Mouse (Mus musculus): Measurements from ENCODE around the gene Eif4g3. TPM values are rescaled to one million over a fixed set of nuclear protein-coding genes. Genes with fewer than 3 reads are reported as not detected.

Eif4g3 gene
- polyA plus RNA-seq, 1 experiment from 2014 or later, result 43.3 TPM

- Histone ChIP-seq H3K4me2 (replicated peaks; ENCODE audit: low read depth, low read length) (no peak overlapping the region), H3K27me3 (ENCODE audit: control insufficient read depth, insufficient read depth, low read length) (no peaks in the 10 kb centered on the region), H3K9ac (replicated peaks; ENCODE audit: low read depth, low read length) (no peak overlapping the region), H3K4me1 (ENCODE audit: control insufficient read depth, insufficient read depth, low read length) (peaks cover 7% of the 10 kb centered on the region; the same call in 1 of the 2 replicates), H3K4me3 (ENCODE audit: low read depth, low read length) (no peak overlapping the region), H3K36me3 (ENCODE audit: control insufficient read depth, insufficient read depth, low read length) (peaks cover 2% of the 10 kb centered on the region), H3K27ac (ENCODE audit: low read length) (peak overlapping the region; percentile 36; the same call in 1 of the 2 replicates), H3K9me3 (ENCODE audit: control insufficient read depth, low read depth, low read length) (no peaks in the 10 kb centered on the region)
- ATAC-seq (ENCODE audit: insufficient number of reproducible peaks, insufficient read depth, low FRiP score, low read depth), result no peak
- 58% methylated on average over 1 of the region's 1 CpGs for WGBS
Measured at GRCm38 (mm10) chr4:138037896-138038295, 45.1 kb downstream of the Eif4g3 start.

- H3K27ac ChIP-seq (ENCODE audit: low read length), result peak overlapping the region; percentile 36; the same call in 1 of the 2 replicates
- H3K36me3 ChIP-seq (ENCODE audit: control insufficient read depth, insufficient read depth, low read length), result peaks cover 2% of the 10 kb centered on the region
- ATAC-seq (ENCODE audit: insufficient number of reproducible peaks, insufficient read depth, low FRiP score, low read depth), result 0 out of 2 replicates have a peak, but pooled peaks have one; percentile 28
- no peaks in the 10 kb centered on the region for H3K27me3 ChIP-seq (ENCODE audit: control insufficient read depth, insufficient read depth, low read length)
- H3K9me3 ChIP-seq (ENCODE audit: control insufficient read depth, low read depth, low read length), result no peaks in the 10 kb centered on the region
- 44% methylated on average over 13 of the region's 13 CpGs for WGBS
- no peak overlapping the region for H3K4me2 ChIP-seq (replicated peaks; ENCODE audit: low read depth, low read length)
- no peak overlapping the region for H3K9ac ChIP-seq (replicated peaks; ENCODE audit: low read depth, low read length)
- peaks cover 7% of the 10 kb centered on the region; the same call in 1 of the 2 replicates for H3K4me1 ChIP-seq (ENCODE audit: control insufficient read depth, insufficient read depth, low read length)
- no peak overlapping the region for H3K4me3 ChIP-seq (ENCODE audit: low read depth, low read length)
Measured at GRCm38 (mm10) chr4:138038365-138039274, 45.8 kb downstream of the Eif4g3 start.

GRCm38 (mm10) chr4:138039275-138039651 is 46.4 kb downstream of the Eif4g3 start:
- Histone ChIP-seq H3K9ac (replicated peaks; ENCODE audit: low read depth, low read length) (no peak overlapping the region), H3K4me2 (replicated peaks; ENCODE audit: low read depth, low read length) (no peak overlapping the region), H3K27me3 (ENCODE audit: control insufficient read depth, insufficient read depth, low read length) (no peaks in the 10 kb centered on the region), H3K9me3 (ENCODE audit: control insufficient read depth, low read depth, low read length) (no peaks in the 10 kb centered on the region), H3K36me3 (ENCODE audit: control insufficient read depth, insufficient read depth, low read length) (peaks cover 2% of the 10 kb centered on the region), H3K4me3 (ENCODE audit: low read depth, low read length) (no peak overlapping the region), H3K4me1 (ENCODE audit: control insufficient read depth, insufficient read depth, low read length) (peaks cover 7% of the 10 kb centered on the region; the same call in 1 of the 2 replicates), H3K27ac (ENCODE audit: low read length) (no peak overlapping the region)
- WGBS, result 84% methylated on average over 9 of the region's 9 CpGs
- ATAC-seq (ENCODE audit: insufficient number of reproducible peaks, insufficient read depth, low FRiP score, low read depth), result no peak

GRCm38 (mm10) chr4:138040589-138040988 is 47.8 kb downstream of the Eif4g3 start:
- H3K27ac ChIP-seq (ENCODE audit: low read length), result no peak overlapping the region
- no peak overlapping the region for H3K4me3 ChIP-seq (ENCODE audit: low read depth, low read length)
- no peaks in the 10 kb centered on the region for H3K27me3 ChIP-seq (ENCODE audit: control insufficient read depth, insufficient read depth, low read length)
- WGBS, result 87% methylated on average over 3 of the region's 3 CpGs
- no peak overlapping the region for H3K9ac ChIP-seq (replicated peaks; ENCODE audit: low read depth, low read length)
- no peaks in the 10 kb centered on the region for H3K9me3 ChIP-seq (ENCODE audit: control insufficient read depth, low read depth, low read length)
- peaks cover 7% of the 10 kb centered on the region; the same call in 1 of the 2 replicates for H3K4me1 ChIP-seq (ENCODE audit: control insufficient read depth, insufficient read depth, low read length)
- peaks cover 9% of the 10 kb centered on the region for H3K36me3 ChIP-seq (ENCODE audit: control insufficient read depth, insufficient read depth, low read length)
- no peak overlapping the region for H3K4me2 ChIP-seq (replicated peaks; ENCODE audit: low read depth, low read length)
- no peak for ATAC-seq (ENCODE audit: insufficient number of reproducible peaks, insufficient read depth, low FRiP score, low read depth)

- no peak overlapping the region for H3K4me3 ChIP-seq (ENCODE audit: low read depth, low read length)
- no peaks in the 10 kb centered on the region for H3K27me3 ChIP-seq (ENCODE audit: control insufficient read depth, insufficient read depth, low read length)
- H3K9me3 ChIP-seq (ENCODE audit: control insufficient read depth, low read depth, low read length), result no peaks in the 10 kb centered on the region
- no peak overlapping the region for H3K27ac ChIP-seq (ENCODE audit: low read length)
- H3K36me3 ChIP-seq (ENCODE audit: control insufficient read depth, insufficient read depth, low read length), result peaks cover 13% of the 10 kb centered on the region; the same call in 1 of the 2 replicates
- H3K4me1 ChIP-seq (ENCODE audit: control insufficient read depth, insufficient read depth, low read length), result peaks cover 7% of the 10 kb centered on the region; the same call in 1 of the 2 replicates
- 83% methylated on average over 12 of the region's 12 CpGs for WGBS
- H3K4me2 ChIP-seq (replicated peaks; ENCODE audit: low read depth, low read length), result no peak overlapping the region
- no peak for ATAC-seq (ENCODE audit: insufficient number of reproducible peaks, insufficient read depth, low FRiP score, low read depth)
- H3K9ac ChIP-seq (replicated peaks; ENCODE audit: low read depth, low read length), result no peak overlapping the region
Measured at GRCm38 (mm10) chr4:138041566-138042256, 48.9 kb downstream of the Eif4g3 start.

- Histone ChIP-seq H3K27ac (ENCODE audit: low read length) (no peak overlapping the region), H3K9me3 (ENCODE audit: control insufficient read depth, low read depth, low read length) (no peaks in the 10 kb centered on the region), H3K9ac (replicated peaks; ENCODE audit: low read depth, low read length) (no peak overlapping the region), H3K27me3 (ENCODE audit: control insufficient read depth, insufficient read depth, low read length) (no peaks in the 10 kb centered on the region), H3K4me1 (ENCODE audit: control insufficient read depth, insufficient read depth, low read length) (peaks cover 7% of the 10 kb centered on the region; the same call in 1 of the 2 replicates), H3K36me3 (ENCODE audit: control insufficient read depth, insufficient read depth, low read length) (peaks cover 13% of the 10 kb centered on the region; the same call in 1 of the 2 replicates), H3K4me2 (replicated peaks; ENCODE audit: low read depth, low read length) (no peak overlapping the region), H3K4me3 (ENCODE audit: low read depth, low read length) (no peak overlapping the region)
- no peak for ATAC-seq (ENCODE audit: insufficient number of reproducible peaks, insufficient read depth, low FRiP score, low read depth)
- WGBS, result 50% methylated on average over 2 of the region's 2 CpGs
Measured at GRCm38 (mm10) chr4:138042257-138042589, 49.4 kb downstream of the Eif4g3 start.

GRCm38 (mm10) chr4:138042625-138043024 is 49.8 kb downstream of the Eif4g3 start:
- no peak for ATAC-seq (ENCODE audit: insufficient number of reproducible peaks, insufficient read depth, low FRiP score, low read depth)
- Histone ChIP-seq H3K4me3 (ENCODE audit: low read depth, low read length) (no peak overlapping the region), H3K4me1 (ENCODE audit: control insufficient read depth, insufficient read depth, low read length) (peaks cover 7% of the 10 kb centered on the region; the same call in 1 of the 2 replicates), H3K9me3 (ENCODE audit: control insufficient read depth, low read depth, low read length) (no peaks in the 10 kb centered on the region), H3K9ac (replicated peaks; ENCODE audit: low read depth, low read length) (no peak overlapping the region), H3K36me3 (ENCODE audit: control insufficient read depth, insufficient read depth, low read length) (peaks cover 16% of the 10 kb centered on the region; the same call in 1 of the 2 replicates), H3K27ac (ENCODE audit: low read length) (no peak overlapping the region), H3K4me2 (replicated peaks; ENCODE audit: low read depth, low read length) (no peak overlapping the region), H3K27me3 (ENCODE audit: control insufficient read depth, insufficient read depth, low read length) (no peaks in the 10 kb centered on the region)
- WGBS, result 94% methylated on average over 5 of the region's 5 CpGs

GRCm38 (mm10) chr4:138044841-138045500 is 52.1 kb downstream of the Eif4g3 start:
- H3K9ac ChIP-seq (replicated peaks; ENCODE audit: low read depth, low read length), result no peak overlapping the region
- no peaks in the 10 kb centered on the region for H3K27me3 ChIP-seq (ENCODE audit: control insufficient read depth, insufficient read depth, low read length)
- WGBS, result 99% methylated on average over 16 of the region's 16 CpGs
- H3K4me1 ChIP-seq (ENCODE audit: control insufficient read depth, insufficient read depth, low read length), result no peaks in the 10 kb centered on the region
- no peaks in the 10 kb centered on the region for H3K9me3 ChIP-seq (ENCODE audit: control insufficient read depth, low read depth, low read length)
- ATAC-seq (ENCODE audit: insufficient number of reproducible peaks, insufficient read depth, low FRiP score, low read depth), result no peak
- no peak overlapping the region for H3K27ac ChIP-seq (ENCODE audit: low read length)
- no peak overlapping the region for H3K4me2 ChIP-seq (replicated peaks; ENCODE audit: low read depth, low read length)
- peaks cover 19% of the 10 kb centered on the region for H3K36me3 ChIP-seq (ENCODE audit: control insufficient read depth, insufficient read depth, low read length)
- H3K4me3 ChIP-seq (ENCODE audit: low read depth, low read length), result no peak overlapping the region
